Mouse (Mus musculus): ENCODE results near the gene Atp2c1. TPM values are rescaled to one million over a fixed set of nuclear protein-coding genes. Genes with fewer than 3 reads are reported as not detected.
A peak's percentile ranks its signal among the peaks of the same experiment; 100 is the strongest.

Atp2c1 gene
- 56.0 and 56.3 TPM in 2 replicates for polyA plus RNA-seq (2015; fragmentation: Nextera tagmentation; extraction: Ambion mirVana)

GRCm38 (mm10) chr9:105527219-105527618, at the start of gene Atp2c1:
TSS of gene Atp2c1 (minus strand) at chr9:105527319.
- Histone ChIP-seq H3K9me3 (replicated peaks; ENCODE audit: low read length) (no peaks in the 10 kb centered on the region), H3K4me2 (ENCODE audit: low read length) (no peak within 1 kb of the TSS), H3K4me3 (replicated peaks; ENCODE audit: low read depth, low read length) (no peak within 1 kb of the TSS), H3K27me3 (ENCODE audit: insufficient read depth, low read length) (no peaks in the 10 kb centered on the region), H3K4me1 (replicated peaks; ENCODE audit: insufficient read depth, low read length) (no peaks in the 10 kb centered on the region), H3K9ac (ENCODE audit: low read depth, low read length) (no peak within 1 kb of the TSS), H3K36me3 (ENCODE audit: insufficient read depth, low read length) (no peaks in the 10 kb centered on the region), H3K27ac (no peak within 1 kb of the TSS)
- no peak for ATAC-seq (replicated peaks; ENCODE audit: low FRiP score, low read depth)
- no peak for DNase-seq (ENCODE audit: low spot score)
- 92% methylated on average over 12 of the region's 12 CpGs for WGBS
- no peak for TF ChIP-seq CTCF (IDR thresholded peaks at IDR 0.05; ENCODE audit: low read depth)

- Histone ChIP-seq H3K9me3 (replicated peaks; ENCODE audit: low read length) (no peaks in the 10 kb centered on the region), H3K36me3 (ENCODE audit: insufficient read depth, low read length) (no peaks in the 10 kb centered on the region), H3K27ac (no peak overlapping the region), H3K4me2 (ENCODE audit: low read length) (no peak overlapping the region), H3K9ac (ENCODE audit: low read depth, low read length) (no peak overlapping the region), H3K4me1 (replicated peaks; ENCODE audit: insufficient read depth, low read length) (peaks cover 4% of the 10 kb centered on the region; the same call in 1 of the 2 replicates), H3K27me3 (ENCODE audit: insufficient read depth, low read length) (no peaks in the 10 kb centered on the region), H3K4me3 (replicated peaks; ENCODE audit: low read depth, low read length) (no peak overlapping the region)
- 88% methylated on average over 5 of the region's 5 CpGs for WGBS
- no peak for TF ChIP-seq CTCF (IDR thresholded peaks at IDR 0.05; ENCODE audit: low read depth)
- no peak for DNase-seq (ENCODE audit: low spot score)
- no peak for ATAC-seq (replicated peaks; ENCODE audit: low FRiP score, low read depth)
Measured at GRCm38 (mm10) chr9:105557452-105557851, 30.3 kb upstream of the Atp2c1 start.

GRCm38 (mm10) chr9:105556141-105556735, 29.1 kb upstream of the Atp2c1 start:
- no peaks in the 10 kb centered on the region for H3K9me3 ChIP-seq (replicated peaks; ENCODE audit: low read length)
- peak; percentile 12 for DNase-seq (ENCODE audit: low spot score)
- peaks cover 4% of the 10 kb centered on the region; the same call in 1 of the 2 replicates for H3K4me1 ChIP-seq (replicated peaks; ENCODE audit: insufficient read depth, low read length)
- 40% methylated on average over 8 of the region's 8 CpGs for WGBS
- H3K4me2 ChIP-seq (ENCODE audit: low read length), result no peak overlapping the region
- H3K36me3 ChIP-seq (ENCODE audit: insufficient read depth, low read length), result no peaks in the 10 kb centered on the region
- H3K27ac ChIP-seq, result no peak overlapping the region
- H3K27me3 ChIP-seq (ENCODE audit: insufficient read depth, low read length), result no peaks in the 10 kb centered on the region
- ATAC-seq (replicated peaks; ENCODE audit: low FRiP score, low read depth), result peak; percentile 49; the same call in 1 of the 2 replicates
- H3K4me3 ChIP-seq (replicated peaks; ENCODE audit: low read depth, low read length), result no peak overlapping the region
- H3K9ac ChIP-seq (ENCODE audit: low read depth, low read length), result no peak overlapping the region
- TF ChIP-seq CTCF (IDR thresholded peaks at IDR 0.05; ENCODE audit: low read depth), result no peak

GRCm38 (mm10) chr9:105554439-105554807, 27.3 kb upstream of the Atp2c1 start:
- peaks cover 4% of the 10 kb centered on the region; the same call in 1 of the 2 replicates for H3K4me1 ChIP-seq (replicated peaks; ENCODE audit: insufficient read depth, low read length)
- H3K27ac ChIP-seq, result no peak overlapping the region
- H3K27me3 ChIP-seq (ENCODE audit: insufficient read depth, low read length), result no peaks in the 10 kb centered on the region
- WGBS, result 50% methylated on average over 7 of the region's 7 CpGs
- no peaks in the 10 kb centered on the region for H3K36me3 ChIP-seq (ENCODE audit: insufficient read depth, low read length)
- peak overlapping the region; percentile 34; the same call in 1 of the 2 replicates for H3K4me2 ChIP-seq (ENCODE audit: low read length)
- no peaks in the 10 kb centered on the region for H3K9me3 ChIP-seq (replicated peaks; ENCODE audit: low read length)
- no peak for TF ChIP-seq CTCF (IDR thresholded peaks at IDR 0.05; ENCODE audit: low read depth)
- no peak overlapping the region for H3K4me3 ChIP-seq (replicated peaks; ENCODE audit: low read depth, low read length)
- H3K9ac ChIP-seq (ENCODE audit: low read depth, low read length), result no peak overlapping the region
- DNase-seq (ENCODE audit: low spot score) (no peak), ATAC-seq (replicated peaks; ENCODE audit: low FRiP score, low read depth) (no peak)

- no peak overlapping the region for H3K27ac ChIP-seq
- no peak for TF ChIP-seq CTCF (IDR thresholded peaks at IDR 0.05; ENCODE audit: low read depth)
- H3K36me3 ChIP-seq (ENCODE audit: insufficient read depth, low read length), result no peaks in the 10 kb centered on the region
- H3K9ac ChIP-seq (ENCODE audit: low read depth, low read length), result no peak overlapping the region
- H3K4me2 ChIP-seq (ENCODE audit: low read length), result peak overlapping the region; percentile 34
- H3K4me1 ChIP-seq (replicated peaks; ENCODE audit: insufficient read depth, low read length), result peaks cover 4% of the 10 kb centered on the region; the same call in 1 of the 2 replicates
- no peak for ATAC-seq (replicated peaks; ENCODE audit: low FRiP score, low read depth)
- H3K27me3 ChIP-seq (ENCODE audit: insufficient read depth, low read length), result no peaks in the 10 kb centered on the region
- H3K4me3 ChIP-seq (replicated peaks; ENCODE audit: low read depth, low read length), result 0 out of 2 replicates have a peak overlapping the region, but pooled peaks have one; percentile 5
- DNase-seq (ENCODE audit: low spot score), result peak; percentile 77
- WGBS, result 12% methylated on average over 24 of the region's 24 CpGs
- H3K9me3 ChIP-seq (replicated peaks; ENCODE audit: low read length), result no peaks in the 10 kb centered on the region
Measured at GRCm38 (mm10) chr9:105553629-105554438, 26.7 kb upstream of the Atp2c1 start.

- ATAC-seq (replicated peaks; ENCODE audit: low FRiP score, low read depth) (no peak), DNase-seq (ENCODE audit: low spot score) (no peak)
- no peak for TF ChIP-seq CTCF (IDR thresholded peaks at IDR 0.05; ENCODE audit: low read depth)
- WGBS, result 42% methylated on average over 4 of the region's 4 CpGs
- Histone ChIP-seq H3K4me1 (replicated peaks; ENCODE audit: insufficient read depth, low read length) (peaks cover 4% of the 10 kb centered on the region; the same call in 1 of the 2 replicates), H3K9ac (ENCODE audit: low read depth, low read length) (no peak overlapping the region), H3K27ac (no peak overlapping the region), H3K4me2 (ENCODE audit: low read length) (no peak overlapping the region), H3K9me3 (replicated peaks; ENCODE audit: low read length) (no peaks in the 10 kb centered on the region), H3K36me3 (ENCODE audit: insufficient read depth, low read length) (no peaks in the 10 kb centered on the region), H3K27me3 (ENCODE audit: insufficient read depth, low read length) (no peaks in the 10 kb centered on the region), H3K4me3 (replicated peaks; ENCODE audit: low read depth, low read length) (no peak overlapping the region)
Measured at GRCm38 (mm10) chr9:105551407-105551806, 24.3 kb upstream of the Atp2c1 start.
